Mouse (Mus musculus): ENCODE measurements at regions not wholly inside any gene's neighbourhood (a gene's known extent, or its start where the extent isn't known, plus 50 kb on each side); places are given as distances from the start of the nearest gene placed in this dataset.

- Histone ChIP-seq H3K36me3 (ENCODE audit: insufficient read depth, low read length) (no peaks in the 10 kb centered on the region), H3K27ac (ENCODE audit: low read depth, low read length) (no peak overlapping the region), H3K9ac (replicated peaks; ENCODE audit: low read length, poor library complexity, severe bottlenecking) (no peak overlapping the region), H3K9me3 (ENCODE audit: low read length) (no peaks in the 10 kb centered on the region), H3K4me2 (ENCODE audit: low read depth, low read length, poor library complexity, severe bottlenecking) (no peak overlapping the region), H3K27me3 (ENCODE audit: insufficient read depth, low read length) (no peaks in the 10 kb centered on the region), H3K4me1 (ENCODE audit: insufficient read depth, low read length) (no peaks in the 10 kb centered on the region), H3K4me3 (ENCODE audit: low read depth, low read length) (no peak overlapping the region)
- TF ChIP-seq CTCF (IDR thresholded peaks at IDR 0.05): no peak
- WGBS: 94% methylated on average over 2 of the region's 2 CpGs
- DNase-seq (ENCODE audit: low spot score) (peak; percentile 8), ATAC-seq (ENCODE audit: low FRiP score) (no peak; the same call in 1 of the 2 replicates)
These were observed 586.9 kb upstream of the B3galt2 start for GRCm38 (mm10) chr1:143053599-143053998.

GRCm38 (mm10) chr1:143054451-143055024 is 585.9 kb upstream of the B3galt2 start:
- Histone ChIP-seq H3K9ac (replicated peaks; ENCODE audit: low read length, poor library complexity, severe bottlenecking) (no peak overlapping the region), H3K4me2 (ENCODE audit: low read depth, low read length, poor library complexity, severe bottlenecking) (no peak overlapping the region), H3K9me3 (ENCODE audit: low read length) (no peaks in the 10 kb centered on the region), H3K4me3 (ENCODE audit: low read depth, low read length) (no peak overlapping the region), H3K4me1 (ENCODE audit: insufficient read depth, low read length) (no peaks in the 10 kb centered on the region), H3K36me3 (ENCODE audit: insufficient read depth, low read length) (no peaks in the 10 kb centered on the region), H3K27ac (ENCODE audit: low read depth, low read length) (no peak overlapping the region), H3K27me3 (ENCODE audit: insufficient read depth, low read length) (no peaks in the 10 kb centered on the region)
- TF ChIP-seq CTCF (IDR thresholded peaks at IDR 0.05): no peak
- no peak for DNase-seq (ENCODE audit: low spot score)
- 69% methylated on average over 3 of the region's 3 CpGs for WGBS
- ATAC-seq (ENCODE audit: low FRiP score): no peak

DNA sequence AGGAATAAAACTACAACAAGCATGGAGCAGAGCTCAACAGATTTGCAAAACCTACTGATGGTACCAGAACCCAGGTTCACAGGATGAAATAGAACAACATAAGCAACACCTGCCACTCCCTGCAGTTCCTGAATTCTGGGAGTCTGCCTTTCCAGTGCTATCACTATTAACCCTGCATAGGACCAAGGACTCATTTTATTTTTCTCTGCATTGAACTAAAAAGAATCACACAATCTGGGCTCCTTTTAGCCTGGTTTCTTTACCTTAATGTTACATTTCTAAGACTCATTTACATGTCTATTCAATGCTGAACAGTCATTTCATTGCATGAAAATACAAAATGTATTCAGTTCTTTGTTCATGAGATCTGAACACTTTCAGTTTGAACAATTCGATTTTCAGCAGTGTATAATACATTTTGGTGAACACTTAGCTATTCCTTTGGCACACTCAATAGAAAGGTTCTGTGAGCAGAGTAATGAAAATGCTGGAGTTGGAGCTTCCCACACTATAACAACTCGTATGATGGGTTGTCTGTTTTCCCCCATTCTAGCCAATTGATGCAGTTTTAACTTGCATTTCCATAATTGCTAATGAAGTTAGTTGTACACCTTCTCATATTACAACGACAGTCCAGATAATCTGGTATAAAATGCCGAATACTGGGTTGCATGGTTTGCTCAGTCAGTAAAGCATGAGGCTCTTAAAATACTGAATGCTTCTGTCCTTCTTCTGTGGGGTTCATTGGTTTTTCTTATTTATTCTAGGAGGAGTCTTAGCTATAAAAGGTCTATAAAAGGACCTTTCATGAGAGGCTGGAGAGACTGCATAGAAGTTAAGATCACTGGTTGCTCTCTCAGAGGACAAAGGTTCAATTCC is 579.5 kb upstream of the B3galt2 start:
- Histone ChIP-seq H3K27ac (ENCODE audit: low read depth, low read length) (no peak overlapping the region), H3K27me3 (ENCODE audit: insufficient read depth, low read length) (no peaks in the 10 kb centered on the region), H3K4me2 (ENCODE audit: low read depth, low read length, poor library complexity, severe bottlenecking) (no peak overlapping the region), H3K36me3 (ENCODE audit: insufficient read depth, low read length) (no peaks in the 10 kb centered on the region), H3K4me3 (ENCODE audit: low read depth, low read length) (no peak overlapping the region), H3K9ac (replicated peaks; ENCODE audit: low read length, poor library complexity, severe bottlenecking) (no peak overlapping the region), H3K9me3 (ENCODE audit: low read length) (no peaks in the 10 kb centered on the region), H3K4me1 (ENCODE audit: insufficient read depth, low read length) (no peaks in the 10 kb centered on the region)
- WGBS: 34% methylated on average over 4 of the region's 4 CpGs
- no peak for ATAC-seq (ENCODE audit: low FRiP score)
- TF ChIP-seq CTCF (IDR thresholded peaks at IDR 0.05): no peak
- DNase-seq (ENCODE audit: low spot score): no peak

DNA sequence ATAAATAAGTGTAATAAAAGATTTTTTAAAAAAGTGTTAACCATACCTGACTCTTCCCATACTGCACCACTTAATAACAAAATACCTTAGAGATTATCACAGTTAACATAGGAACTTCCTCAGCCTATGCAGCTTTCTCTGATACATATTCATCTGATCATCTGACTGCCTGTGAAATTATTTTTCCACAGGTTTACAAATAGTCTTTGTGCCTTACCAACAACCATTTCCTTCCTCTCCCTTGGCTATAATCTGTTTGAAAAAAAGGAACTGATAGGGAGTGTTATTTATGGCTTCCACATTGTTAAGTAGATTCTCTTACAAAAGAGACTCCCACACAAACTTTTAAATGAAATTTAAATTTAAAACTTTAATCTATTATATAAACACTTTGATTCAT is 575.0 kb upstream of the B3galt2 start:
- Histone ChIP-seq H3K4me1 (ENCODE audit: insufficient read depth, low read length) (no peaks in the 10 kb centered on the region), H3K9ac (replicated peaks; ENCODE audit: low read length, poor library complexity, severe bottlenecking) (no peak overlapping the region), H3K36me3 (ENCODE audit: insufficient read depth, low read length) (no peaks in the 10 kb centered on the region), H3K4me3 (ENCODE audit: low read depth, low read length) (no peak overlapping the region), H3K4me2 (ENCODE audit: low read depth, low read length, poor library complexity, severe bottlenecking) (no peak overlapping the region), H3K27ac (ENCODE audit: low read depth, low read length) (no peak overlapping the region), H3K9me3 (ENCODE audit: low read length) (no peaks in the 10 kb centered on the region), H3K27me3 (ENCODE audit: insufficient read depth, low read length) (no peaks in the 10 kb centered on the region)
- ATAC-seq (ENCODE audit: low FRiP score): no peak
- no peak for DNase-seq (ENCODE audit: low spot score)
- TF ChIP-seq CTCF (IDR thresholded peaks at IDR 0.05): no peak

DNA sequence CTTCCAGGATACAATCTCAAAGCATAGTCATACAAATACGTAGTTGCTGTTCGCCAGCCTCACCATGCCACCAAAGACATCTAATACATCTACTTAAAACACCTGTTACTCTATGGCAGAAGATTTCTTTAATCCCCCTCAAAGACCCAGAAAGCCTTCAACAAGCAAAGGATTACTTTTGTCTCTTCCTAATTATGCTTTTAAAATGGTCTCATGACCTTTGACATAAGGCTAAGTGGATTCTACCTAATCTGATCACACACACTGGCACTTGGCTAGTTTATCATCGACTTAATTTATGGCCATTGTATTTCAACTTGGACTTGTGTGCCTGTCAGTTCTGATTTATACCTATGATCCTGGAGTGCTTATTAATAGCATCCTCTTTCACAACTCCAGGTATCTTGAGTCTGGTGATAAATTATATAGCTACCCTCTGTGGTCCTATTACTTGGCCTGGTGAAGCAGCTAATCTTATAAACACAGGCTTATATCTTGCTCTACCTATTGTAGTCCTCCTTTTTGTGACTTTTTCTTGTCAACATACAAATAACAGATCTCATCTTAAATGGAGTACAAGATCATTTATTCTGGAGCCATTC is 568.6 kb upstream of the B3galt2 start:
- no peaks in the 10 kb centered on the region for H3K4me1 ChIP-seq (ENCODE audit: insufficient read depth, low read length)
- H3K9me3 ChIP-seq (ENCODE audit: low read length): no peaks in the 10 kb centered on the region
- no peak for ATAC-seq (ENCODE audit: low FRiP score)
- H3K36me3 ChIP-seq (ENCODE audit: insufficient read depth, low read length): no peaks in the 10 kb centered on the region
- no peak overlapping the region for H3K4me2 ChIP-seq (ENCODE audit: low read depth, low read length, poor library complexity, severe bottlenecking)
- H3K27me3 ChIP-seq (ENCODE audit: insufficient read depth, low read length): no peaks in the 10 kb centered on the region
- WGBS: 64% methylated on average over 3 of the region's 3 CpGs
- no peak overlapping the region for H3K27ac ChIP-seq (ENCODE audit: low read depth, low read length)
- DNase-seq (ENCODE audit: low spot score): no peak
- no peak for TF ChIP-seq CTCF (IDR thresholded peaks at IDR 0.05)
- no peak overlapping the region for H3K9ac ChIP-seq (replicated peaks; ENCODE audit: low read length, poor library complexity, severe bottlenecking)
- no peak overlapping the region for H3K4me3 ChIP-seq (ENCODE audit: low read depth, low read length)

DNA sequence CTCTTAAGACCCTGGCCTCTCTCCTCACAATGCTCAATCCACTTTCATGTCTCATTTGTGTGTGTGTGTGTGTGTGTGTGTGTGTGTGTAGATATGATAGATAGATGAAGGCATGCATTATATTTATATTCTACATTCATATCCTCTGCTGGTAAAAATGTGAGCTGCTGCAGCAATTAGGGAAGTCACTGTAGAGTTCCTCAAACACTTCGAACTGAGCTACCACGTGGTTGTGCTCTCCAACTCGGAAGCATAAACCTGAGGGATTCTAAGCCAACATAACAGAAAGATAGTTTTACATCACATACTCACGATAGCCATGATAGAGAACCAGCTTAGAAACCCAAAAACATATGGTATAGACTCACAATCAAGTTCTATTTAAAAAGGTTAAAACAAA is 565.5 kb upstream of the B3galt2 start:
- Histone ChIP-seq H3K27ac (ENCODE audit: low read depth, low read length) (no peak overlapping the region), H3K4me3 (ENCODE audit: low read depth, low read length) (no peak overlapping the region), H3K4me1 (ENCODE audit: insufficient read depth, low read length) (no peaks in the 10 kb centered on the region), H3K4me2 (ENCODE audit: low read depth, low read length, poor library complexity, severe bottlenecking) (no peak overlapping the region), H3K27me3 (ENCODE audit: insufficient read depth, low read length) (no peaks in the 10 kb centered on the region), H3K9me3 (ENCODE audit: low read length) (no peaks in the 10 kb centered on the region), H3K36me3 (ENCODE audit: insufficient read depth, low read length) (no peaks in the 10 kb centered on the region), H3K9ac (replicated peaks; ENCODE audit: low read length, poor library complexity, severe bottlenecking) (no peak overlapping the region)
- WGBS: 76% methylated on average over 4 of the region's 4 CpGs
- no peak for TF ChIP-seq CTCF (IDR thresholded peaks at IDR 0.05)
- no peak for DNase-seq (ENCODE audit: low spot score)
- ATAC-seq (ENCODE audit: low FRiP score): no peak
